Mouse (Mus musculus): ENCODE results near the gene Ocln. TPM values are rescaled to one million over a fixed set of nuclear protein-coding genes. Genes with fewer than 3 reads are reported as not detected.

The Ocln gene
- total and polyA plus RNA-seq, 3 experiments: 0.50 to 2.2 (median 0.70) TPM

- TF ChIP-seq GABPA (IDR thresholded peaks at IDR 0.05; ENCODE audit: insufficient replicate concordance, low read depth, low read length) (no peak), BHLHE40 (IDR thresholded peaks at IDR 0.05; ENCODE audit: low read depth, low read length) (no peak), NELFE (IDR thresholded peaks at IDR 0.05; ENCODE audit: low read depth, low read length) (no peak), MYC (IDR thresholded peaks at IDR 0.05; ENCODE audit: low read depth, low read length) (no peak), ZMIZ1 (IDR thresholded peaks at IDR 0.05; ENCODE audit: low read depth, low read length) (no peak), TCF12 (IDR thresholded peaks at IDR 0.05; ENCODE audit: low read depth, low read length) (no peak), CTCF (conservative IDR thresholded peaks at IDR 0.05 in 1 of 2, IDR thresholded peaks at IDR 0.05 in 1 of 2; ENCODE audit: low read depth in 2 of 2, low read length in 2 of 2) (no peak), RCOR1 (conservative IDR thresholded peaks at IDR 0.05; ENCODE audit: low read depth, low read length) (no peak), ZKSCAN1 (IDR thresholded peaks at IDR 0.05; ENCODE audit: borderline replicate concordance, low read depth, low read length) (no peak), SMC3 (IDR thresholded peaks at IDR 0.05; ENCODE audit: low read depth, low read length) (no peak)
- in situ Hi-C loops (cut with MboI; ENCODE audit: low pct_ligation_motif_present, low pct_unique_long_range_greater_than_20kb, low sequenced_read_pairs): no loop called here
- DNase-seq (ENCODE audit: extremely low read depth): no peak
These were observed 19.6 kb downstream of the Ocln start for GRCm38 (mm10) chr13:100532788-100533365.

DNA sequence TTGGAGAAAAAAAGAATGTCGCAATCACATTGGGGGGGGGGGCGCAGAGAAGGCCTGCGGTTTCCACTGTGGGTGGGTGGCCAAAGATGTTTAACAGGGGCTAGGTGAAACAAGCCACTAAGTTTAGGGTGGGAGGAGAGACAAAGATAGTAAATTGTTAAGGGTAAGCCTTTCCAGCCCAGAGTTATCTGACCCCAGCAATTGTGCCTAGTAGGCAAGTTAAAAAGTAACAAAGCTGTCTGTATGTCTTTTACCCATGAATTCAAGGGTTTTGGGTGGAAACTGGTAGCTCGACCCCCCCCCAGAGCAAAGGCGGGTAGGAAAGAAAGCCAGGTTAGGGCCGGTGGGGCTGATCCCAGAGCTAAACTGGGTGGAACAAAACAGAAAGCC lies 25.9 kb downstream of the Ocln start:
- Histone ChIP-seq H3K27ac (ENCODE audit: insufficient read depth, low read depth) (no peak overlapping the region), H3K4me3 (replicated peaks in 1 of 3; ENCODE audit: low read depth in 2 of 3, low read length in 2 of 3, poor library complexity in 1 of 3) (no peak overlapping the region), H3K4me1 (ENCODE audit: control insufficient read depth in 1 of 2, insufficient read depth in 2 of 2) (no peaks in the 10 kb centered on the region), H3K4me2 (ENCODE audit: insufficient read depth, low read depth, poor library complexity, severe bottlenecking) (no peak overlapping the region), H3K79me2 (replicated peaks; ENCODE audit: control insufficient read depth, extremely low read depth, insufficient read depth, poor library complexity, severe bottlenecking) (no peaks in the 10 kb centered on the region), H3K36me3 (replicated peaks in 1 of 2; ENCODE audit: control insufficient read depth in 1 of 2, insufficient read depth in 1 of 2, low read length in 1 of 2) (no peaks in the 10 kb centered on the region), H3K9ac (ENCODE audit: insufficient read depth, low read depth) (no peak overlapping the region), H3K27me3 (replicated peaks) (no peaks in the 10 kb centered on the region), H3K9me3 (replicated peaks; ENCODE audit: low read length) (no peaks in the 10 kb centered on the region)
- no peak for TF ChIP-seq NELFE (IDR thresholded peaks at IDR 0.05; ENCODE audit: low read depth, low read length)
- TF ChIP-seq E2F4 (IDR thresholded peaks at IDR 0.05; ENCODE audit: insufficient replicate concordance, low read depth, low read length): no peak
- TF ChIP-seq PAX5 (IDR thresholded peaks at IDR 0.05; ENCODE audit: low read length): no peak
- TF ChIP-seq ETS1 (conservative IDR thresholded peaks at IDR 0.05; ENCODE audit: low read depth, low read length): no peak
- no peak for TF ChIP-seq CHD1 (IDR thresholded peaks at IDR 0.05; ENCODE audit: low read depth, low read length)
- TF ChIP-seq NRF1 (IDR thresholded peaks at IDR 0.05; ENCODE audit: low read depth, low read length): no peak
- no peak for TF ChIP-seq JUND (conservative IDR thresholded peaks at IDR 0.05; ENCODE audit: low read depth, low read length)
- dilution Hi-C loops (cut with MboI; ENCODE audit: extremely low pct_ligation_motif_present, extremely low pct_unique_long_range_greater_than_20kb, low sequenced_read_pairs): no loop called here
- no peak for DNase-seq (ENCODE audit: extremely low read depth)
- in situ Hi-C loops (cut with MboI; ENCODE audit: low pct_ligation_motif_present, low pct_unique_long_range_greater_than_20kb, low sequenced_read_pairs): no loop called here

More at GRCm38 (mm10) chr13:100532788-100533365, 19.6 kb downstream of the Ocln start:
- Histone ChIP-seq H3K9me3 (replicated peaks; ENCODE audit: low read length) (no peaks in the 10 kb centered on the region), H3K36me3 (replicated peaks in 1 of 2; ENCODE audit: control insufficient read depth in 1 of 2, insufficient read depth in 1 of 2, low read length in 1 of 2) (no peaks in the 10 kb centered on the region), H3K4me1 (ENCODE audit: control insufficient read depth in 1 of 2, insufficient read depth in 2 of 2) (peaks cover 5% of the 10 kb centered on the region in 2 experiments; a peak in 2 of 4 replicates), H3K4me2 (ENCODE audit: insufficient read depth, low read depth, poor library complexity, severe bottlenecking) (peak overlapping the region; percentile 2; the same call in 1 of the 2 replicates), H3K9ac (ENCODE audit: insufficient read depth, low read depth) (no peak overlapping the region), H3K79me2 (replicated peaks; ENCODE audit: control insufficient read depth, extremely low read depth, insufficient read depth, poor library complexity, severe bottlenecking) (no peaks in the 10 kb centered on the region), H3K27me3 (replicated peaks) (no peaks in the 10 kb centered on the region), H3K27ac (ENCODE audit: insufficient read depth, low read depth) (no peak overlapping the region), H3K4me3 (replicated peaks in 1 of 3; ENCODE audit: low read depth in 2 of 3, low read length in 2 of 3, poor library complexity in 1 of 3) (no peak overlapping the region)
- dilution Hi-C loops (cut with MboI; ENCODE audit: extremely low pct_ligation_motif_present, extremely low pct_unique_long_range_greater_than_20kb, low sequenced_read_pairs): no loop called here
